Comparison of ENCODE assay signal across 8 mouse cellular contexts in genomic region chr8:118274688-118275087, GRCm38 (mm10). TPM values are rescaled to one million over a fixed set of nuclear protein-coding genes. Genes with fewer than 3 reads are reported as not detected.
A peak's percentile ranks its signal among the peaks of the same experiment; 100 is the strongest.
DNase-seq lines count a peak whose midpoint lies in the region; ATAC-seq and TF ChIP-seq lines count a peak whose summit lies in the region.

No protein-coding gene starts in this region.

- H3K4me2 ChIP-seq in liver, embryonic 14.5 days (ENCODE audit: low read depth), result no peak overlapping the region

- TF ChIP-seq CTCF in liver, embryonic 14.5 days (IDR thresholded peaks at IDR 0.05; ENCODE audit: low read depth), result peak; percentile 77

- DNase-seq in thymus, postnatal 14 days, result peak; percentile 6
- no peak for DNase-seq in thymus, adult 18-20 months
- DNase-seq in cerebellum, adult 11-12 months, result peak; percentile 24
- DNase-seq in forelimb bud, embryonic 11.5 days (ENCODE audit: low read depth, low spot score), result peak; percentile 73
- peak; percentile 68 for DNase-seq in kidney, postnatal 14 days
- DNase-seq in liver, embryonic 14.5 days (ENCODE audit: low read depth in 3 of 3, low spot score in 3 of 3), result peak in 1 of 3 experiments; percentile 3
- DNase-seq in right cerebral cortex, adult 2 months (ENCODE audit: low spot score in 2 of 2), result peak; percentile 88 to 90
- no peak for DNase-seq in spleen, postnatal 14 days (ENCODE audit: low spot score in 2 of 2)

- no peak for TF ChIP-seq EP300 in liver, embryonic 14.5 days (IDR thresholded peaks at IDR 0.05; ENCODE audit: low read depth)

- no peaks in the 10 kb centered on the region for H3K27me3 ChIP-seq in liver, embryonic 14.5 days (ENCODE audit: control insufficient read depth, insufficient read depth, low read length)

- H3K27ac ChIP-seq in liver, embryonic 14.5 days, result no peak overlapping the region

- no peaks in the 10 kb centered on the region for H3K36me3 ChIP-seq in liver, embryonic 14.5 days (replicated peaks; ENCODE audit: control insufficient read depth, insufficient read depth, low read depth)

- no peak overlapping the region for H3K9ac ChIP-seq in liver, embryonic 14.5 days (replicated peaks)

- no peak for ATAC-seq in liver, embryonic 14.5 days (ENCODE audit: insufficient read depth)

- WGBS in liver, embryonic 14.5 days (ENCODE audit: insufficient replicate concordance), result 11% methylated on average over 4 of the region's 4 CpGs

- H3K4me1 ChIP-seq in liver, embryonic 14.5 days (replicated peaks; ENCODE audit: control insufficient read depth in 2 of 2, insufficient read depth in 2 of 2, low read length in 1 of 2), result no peaks in the 10 kb centered on the region

- H3K9me3 ChIP-seq in liver, embryonic 14.5 days (ENCODE audit: control insufficient read depth, low read length), result no peaks in the 10 kb centered on the region

- no peak overlapping the region for H3K4me3 ChIP-seq in liver, embryonic 14.5 days (ENCODE audit: insufficient read depth in 1 of 2, low read depth in 2 of 2, low read length in 2 of 2)

RNA-seq across cellular contexts. Expression of gene Cdh13, which starts 8.8 kb away (rescaled TPM):
- polyA plus RNA-seq in liver, embryonic 14.5 days (2012; rRNA removed), result 0.15 and 0.18 TPM in 2 replicates
- polyA plus RNA-seq in liver, embryonic 14.5 days (2014; fragmentation: Nextera tagmentation; extraction: Ambion mirVana), result 0.24 and 0.43 TPM in 2 replicates

Comparison
In these comparisons a context has a peak if more than half of its experiments do, and no peak if none do; other contexts are left out.
1. DNase-seq: peak in thymus, postnatal 14 days (single experiment), cerebellum, adult 11-12 months (single experiment), forelimb bud, embryonic 11.5 days (single experiment), kidney, postnatal 14 days (single experiment) and right cerebral cortex, adult 2 months (2 of 2); none in thymus, adult 18-20 months (0 of 2) and spleen, postnatal 14 days (0 of 2).